21 mouse cellular contexts compared by ENCODE assay signal in genomic region chr5:72453690-72454089, GRCm38 (mm10). TPM values are rescaled to one million over a fixed set of nuclear protein-coding genes. Genes with fewer than 3 reads are reported as not detected.
DNase-seq lines count a peak whose midpoint lies in the region; ATAC-seq and TF ChIP-seq lines count a peak whose summit lies in the region.
"Had no signal": no experiment of that assay in that cellular context is flagged by ENCODE, and none has a peak within 500 bp of the region (broad histone marks: within the 10 kb centered on the region; RNA-seq: fewer than 3 reads in every experiment).

No protein-coding gene starts in this region.

- no peak for TF ChIP-seq POLR2A in liver, adult 2 months (IDR thresholded peaks at IDR 0.05; ENCODE audit: extremely low read depth, insufficient read depth, low read length)

- no peak for DNase-seq in frontal cortex, postnatal 10 days (ENCODE audit: low spot score in 2 of 2)
- peak; percentile 3 for DNase-seq in liver, adult 2 months (ENCODE audit: extremely low read depth, low read depth, low spot score)
- DNase-seq in liver, postnatal 0 days: no peak
- peak; percentile 49 for DNase-seq in cerebellum, adult 9-11 months
- peak; percentile 42 for DNase-seq in heart, postnatal 4 days
- DNase-seq: adrenal gland, postnatal 25 days; kidney, adult 18-20 months; kidney, postnatal 25 days; layer of hippocampus, postnatal 36 days; lung, postnatal 14 days; thymus, postnatal 25 days had no signal

- no peak overlapping the region for H3K9ac ChIP-seq in liver, adult 2 months (ENCODE audit: low read depth, low read length)
- H3K9ac ChIP-seq in liver, postnatal 0 days (replicated peaks): no peak overlapping the region
- no peak overlapping the region for H3K9ac ChIP-seq in kidney, embryonic 14.5 days (ENCODE audit: low read depth, low read length)
- H3K9ac ChIP-seq: forebrain, postnatal 0 days; hindbrain, embryonic 15.5 days; liver, embryonic 15.5 days had no signal

- no peaks in the 10 kb centered on the region for H3K27me3 ChIP-seq in liver, adult 2 months (ENCODE audit: control insufficient read depth, insufficient read depth, low read length)
- no peaks in the 10 kb centered on the region for H3K27me3 ChIP-seq in liver, postnatal 0 days (ENCODE audit: insufficient read depth, low read length)
- H3K27me3 ChIP-seq in kidney, embryonic 14.5 days (ENCODE audit: control insufficient read depth, insufficient read depth, low read length): no peaks in the 10 kb centered on the region
- H3K27me3 ChIP-seq: CH12.LX; hindbrain, embryonic 15.5 days; liver, embryonic 15.5 days had no signal

- H3K27ac ChIP-seq in liver, adult 2 months (replicated peaks; ENCODE audit: insufficient read depth, low read depth, low read length): no peak overlapping the region
- H3K27ac ChIP-seq in liver, postnatal 0 days (ENCODE audit: low read depth): no peak overlapping the region
- no peak overlapping the region for H3K27ac ChIP-seq in kidney, embryonic 14.5 days (ENCODE audit: low read depth, low read length)
- H3K27ac ChIP-seq: hindbrain, embryonic 15.5 days; liver, embryonic 15.5 days; midbrain, embryonic 10.5 days; stomach, postnatal 0 days had no signal

- H3K79me2 ChIP-seq in liver, adult 2 months (ENCODE audit: control insufficient read depth, insufficient read depth, low read length): no peaks in the 10 kb centered on the region

- TF ChIP-seq CTCF in liver, adult 2 months (IDR thresholded peaks at IDR 0.05; ENCODE audit: low read depth, low read length): no peak
- no peak for TF ChIP-seq CTCF in liver, postnatal 0 days (IDR thresholded peaks at IDR 0.05; ENCODE audit: low read depth)

- H3K36me3 ChIP-seq in liver, adult 2 months (ENCODE audit: control insufficient read depth, insufficient read depth, low read length): no peaks in the 10 kb centered on the region
- H3K36me3 ChIP-seq in liver, postnatal 0 days (replicated peaks; ENCODE audit: insufficient read depth, low read length): no peaks in the 10 kb centered on the region
- H3K36me3 ChIP-seq in kidney, embryonic 14.5 days (ENCODE audit: control insufficient read depth, insufficient read depth, low read length): no peaks in the 10 kb centered on the region
- H3K36me3 ChIP-seq: hindbrain, embryonic 15.5 days; liver, embryonic 15.5 days; midbrain, embryonic 10.5 days had no signal

- no peak overlapping the region for H3K4me3 ChIP-seq in liver, adult 2 months (ENCODE audit: insufficient read depth, low read depth, low read length)
- H3K4me3 ChIP-seq in liver, postnatal 0 days (ENCODE audit: low read depth, low read length): no peak overlapping the region
- H3K4me3 ChIP-seq in kidney, embryonic 14.5 days (ENCODE audit: low read length): no peak overlapping the region
- H3K4me3 ChIP-seq: hindbrain, embryonic 15.5 days; liver, embryonic 15.5 days; midbrain, embryonic 10.5 days had no signal

- no peaks in the 10 kb centered on the region for H3K4me1 ChIP-seq in liver, adult 2 months (ENCODE audit: control insufficient read depth, insufficient read depth, low read length)
- H3K4me1 ChIP-seq in liver, postnatal 0 days (ENCODE audit: insufficient read depth): no peaks in the 10 kb centered on the region
- no peaks in the 10 kb centered on the region for H3K4me1 ChIP-seq in kidney, embryonic 14.5 days (ENCODE audit: control insufficient read depth, insufficient read depth, low read length)
- H3K4me1 ChIP-seq: hindbrain, embryonic 15.5 days; liver, embryonic 15.5 days; midbrain, embryonic 10.5 days had no signal

- WGBS in liver, adult 2 months: 65% methylated on average over 2 of the region's 2 CpGs
- WGBS in liver, postnatal 0 days (ENCODE audit: insufficient replicate concordance): 70% methylated on average over 2 of the region's 2 CpGs
- 69% methylated on average over 2 of the region's 2 CpGs for WGBS in kidney, embryonic 14.5 days

- H3K4me2 ChIP-seq in liver, postnatal 0 days (ENCODE audit: low read depth, low read length): no peak overlapping the region
- H3K4me2 ChIP-seq in kidney, embryonic 14.5 days (replicated peaks; ENCODE audit: low read depth, low read length): no peak overlapping the region
- H3K4me2 ChIP-seq: hindbrain, embryonic 15.5 days; liver, embryonic 15.5 days had no signal

- peak; percentile 27; the same call in 1 of the 2 replicates for ATAC-seq in frontal cortex, adult (ENCODE audit: low TSS enrichment)
- ATAC-seq in liver, postnatal 0 days: no peak
- no peak for ATAC-seq in kidney, embryonic 14.5 days (ENCODE audit: low FRiP score, low TSS enrichment)
- no peak for ATAC-seq in granulocyte monocyte progenitor cell, adult 5-6 weeks (replicated peaks; ENCODE audit: poor library complexity, severe bottlenecking)

- no peaks in the 10 kb centered on the region for H3K9me3 ChIP-seq in liver, postnatal 0 days (ENCODE audit: low read length)
- H3K9me3 ChIP-seq in kidney, embryonic 14.5 days (ENCODE audit: control insufficient read depth, low read length): no peaks in the 10 kb centered on the region
- H3K9me3 ChIP-seq: hindbrain, embryonic 15.5 days; liver, embryonic 15.5 days; midbrain, embryonic 10.5 days had no signal

- no peak for TF ChIP-seq EP300 in liver, postnatal 0 days (IDR thresholded peaks at IDR 0.05; ENCODE audit: low read depth)

RNA-seq across cellular contexts. Expression of gene Corin, which starts 50.6 kb away (rescaled TPM):
- 0.13 and 0.46 TPM in 2 replicates for total RNA-seq in liver, adult 2 months (2014; rRNA removed)
- 0.10 TPM in 1 of 2 replicates, not detected in the other for polyA plus RNA-seq in liver, adult 2 months (2012; rRNA removed)
- 0.05 and 0.08 TPM in 2 replicates for polyA plus RNA-seq in liver, postnatal 0 days (2015; fragmentation: Nextera tagmentation; extraction: Ambion mirVana)
- 10 to 100 TPM; 57.1 to 57.8 TPM for total RNA-seq in heart, postnatal 4 days (2021)
- polyA plus RNA-seq in kidney, embryonic 14.5 days (2014; fragmentation: Nextera tagmentation; extraction: Ambion mirVana): 1.8 and 3.5 TPM in 2 replicates
- total RNA-seq in granulocyte monocyte progenitor cell, adult 5-6 weeks (2014; fragmentation: Nextera tagmentation): not detected in 2 replicates
- total RNA-seq in granulocyte monocyte progenitor cell, adult 5-6 weeks (2017): not detected in 2 replicates
- total RNA-seq: adrenal gland, postnatal 25 days; CH12.LX; layer of hippocampus, postnatal 36 days; neutrophil, adult 5-6 weeks had no signal

Comparison
In these comparisons a context has a peak if more than half of its experiments do, and no peak if none do; other contexts are left out.
1. DNase-seq: peak in liver, adult 2 months (single experiment), cerebellum, adult 9-11 months (single experiment) and heart, postnatal 4 days (single experiment); none in frontal cortex, postnatal 10 days (0 of 2) and liver, postnatal 0 days (single experiment).
2. RNA of gene Corin, which starts 50.6 kb away (total RNA-seq): 57.1 to 57.8 TPM in heart, postnatal 4 days; 0.13 to 0.46 TPM in liver, adult 2 months and not detected in granulocyte monocyte progenitor cell, adult 5-6 weeks; every median in the first group is over 10 times any median in the second.